Mouse (Mus musculus) spleen, adult 18-20 months (tissue): Measurements from ENCODE around the gene Dph5.
"Not testable (repeated sequence)": the region's sequence is repeated elsewhere in the genome, so short reads cannot be mapped to it uniquely, and the experiment has no call there.

Source experiments
- DNase-seq, 2 experiments: peaks; one replicate each; pipeline ENCODE4 v3.0.0; 2022; ENCODE audit warnings: mixed read lengths in 2 of 2

Dph5 gene

GRCm38 (mm10) chr3:115887427-115888309 is at the start of gene Dph5:
Gene Dph5 (plus strand): TSS chr3:115887837.
- peak; percentile 81 to 84 for DNase-seq

DNA sequence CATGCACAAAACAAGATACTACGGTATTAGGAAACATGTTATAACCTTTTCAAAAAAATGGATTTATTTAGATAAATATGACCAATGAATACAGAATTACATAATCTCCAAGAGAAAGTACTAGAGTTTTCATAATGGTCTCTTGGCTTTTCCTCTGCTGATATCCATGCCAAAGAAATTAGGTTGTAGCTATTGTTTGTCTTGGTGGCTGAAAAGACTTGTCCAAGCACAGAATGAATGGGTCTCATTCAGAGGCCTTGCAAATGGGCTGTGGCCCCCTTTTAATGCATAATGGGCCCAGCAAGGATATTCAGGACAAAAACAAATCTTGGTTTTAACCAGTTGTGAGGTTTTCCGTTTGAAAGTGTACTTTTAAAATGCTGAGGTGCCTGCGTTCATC is 43.1 kb upstream of the Dph5 start:
- DNase-seq = no peak

GRCm38 (mm10) chr3:115845032-115845618 is 42.5 kb upstream of the Dph5 start:
- DNase-seq = no peak

- DNase-seq = no peak
These were observed 41.9 kb upstream of the Dph5 start for GRCm38 (mm10) chr3:115845724-115846123.

GRCm38 (mm10) chr3:115846153-115846552 is 41.5 kb upstream of the Dph5 start:
- no peak for DNase-seq

- no peak for DNase-seq
These were observed 38.8 kb upstream of the Dph5 start for GRCm38 (mm10) chr3:115848686-115849480.

GRCm38 (mm10) chr3:115850946-115851345 is 36.7 kb upstream of the Dph5 start:
- peak in 1 of 2 experiments; percentile 41 for DNase-seq

DNA sequence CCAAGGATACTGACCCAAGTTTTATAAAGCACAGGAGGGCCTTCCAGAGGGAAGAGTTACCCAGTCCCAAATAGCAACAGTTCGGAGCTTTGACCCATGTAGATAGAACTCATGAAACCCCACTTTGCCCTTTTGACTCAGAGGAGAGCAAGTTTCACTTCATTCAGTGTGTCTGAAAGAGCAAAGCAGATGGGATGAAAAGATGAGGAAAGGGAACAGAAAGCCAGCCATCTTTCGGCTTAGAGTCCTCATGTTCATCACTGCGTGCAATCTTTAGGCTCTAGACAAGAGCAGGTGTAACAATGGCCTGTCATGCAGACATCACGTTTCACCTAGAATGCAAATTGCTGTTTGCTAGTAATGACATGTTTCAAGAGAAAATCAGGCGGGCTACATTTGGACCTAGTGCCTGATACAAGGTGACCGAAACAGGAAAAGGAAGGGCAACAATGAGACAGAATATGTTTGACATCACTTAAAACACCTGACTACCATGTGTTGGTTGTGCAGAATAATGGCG is 32.9 kb upstream of the Dph5 start:
- DNase-seq = no peak

- DNase-seq = no peak
These were observed 32.1 kb upstream of the Dph5 start for GRCm38 (mm10) chr3:115855576-115855975.

DNA sequence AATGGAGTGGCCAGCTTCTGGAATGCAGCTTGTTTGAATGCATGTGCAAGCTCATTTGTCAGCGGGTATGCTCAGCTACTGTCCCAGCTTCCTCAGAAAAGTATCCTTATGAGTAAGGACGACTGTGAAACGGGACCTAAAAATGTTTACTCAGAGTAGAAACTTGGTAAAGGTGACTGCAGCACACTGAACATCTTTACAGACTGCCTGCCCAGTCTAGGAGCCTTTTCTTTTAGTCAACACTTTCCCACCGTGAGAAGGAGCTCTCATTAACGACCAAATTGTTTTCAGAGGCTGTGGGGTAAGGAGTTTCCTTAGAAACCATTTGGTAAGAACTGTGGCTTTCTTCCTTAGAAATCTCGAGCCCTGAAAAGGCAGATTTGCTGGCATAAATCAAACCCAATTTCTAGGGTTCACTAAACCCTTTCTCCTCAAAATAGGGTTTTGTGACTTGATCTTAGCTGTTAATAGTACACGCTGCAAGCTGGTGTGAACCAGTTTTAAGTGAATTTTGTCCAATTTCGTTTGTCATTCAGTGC is 31.1 kb upstream of the Dph5 start:
- DNase-seq = no peak

DNA sequence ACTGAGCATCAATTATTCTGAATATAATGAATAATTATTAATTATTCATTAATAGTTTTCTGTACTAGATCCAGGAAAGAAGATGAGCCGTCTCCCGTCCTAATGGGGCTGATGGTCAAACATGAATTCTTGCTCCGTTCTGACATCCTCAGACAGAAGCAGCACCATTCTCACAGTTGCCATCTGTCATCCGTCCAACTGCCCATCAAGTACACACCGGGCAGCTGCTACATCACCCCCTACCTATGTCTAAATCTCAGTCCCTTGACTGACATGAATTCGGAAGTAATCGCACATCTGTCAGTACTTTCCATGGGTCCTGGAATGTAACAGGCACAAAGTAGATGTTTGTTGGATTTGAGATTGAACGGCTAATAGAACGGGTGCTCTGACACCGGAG is 30.2 kb upstream of the Dph5 start:
- no peak for DNase-seq

DNA sequence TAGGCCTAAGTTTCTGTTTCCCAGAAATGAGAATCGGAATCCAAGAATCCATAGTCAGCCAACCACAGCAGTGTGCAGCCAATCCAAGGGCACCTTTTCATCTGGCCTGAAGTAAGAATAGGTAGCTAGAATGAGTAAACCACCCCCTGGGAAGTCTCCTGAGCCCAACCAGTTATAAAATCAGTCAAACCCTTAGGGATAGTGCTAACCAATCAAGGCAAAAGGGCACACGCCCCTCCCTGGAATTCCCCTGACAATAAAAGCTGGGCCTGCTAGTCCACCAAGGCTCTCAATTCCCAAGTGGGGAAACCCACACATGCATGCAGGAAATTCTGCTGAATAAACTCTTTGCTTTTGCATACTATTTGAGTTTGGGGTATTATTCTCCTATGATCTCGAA is 28.8 kb upstream of the Dph5 start:
- peak; percentile 30 to 41 for DNase-seq

- not testable (repeated sequence) for DNase-seq
These were observed 26.9 kb upstream of the Dph5 start for GRCm38 (mm10) chr3:115860780-115861179.

GRCm38 (mm10) chr3:115863487-115863886 is 24.1 kb upstream of the Dph5 start:
- DNase-seq = no peak

DNA sequence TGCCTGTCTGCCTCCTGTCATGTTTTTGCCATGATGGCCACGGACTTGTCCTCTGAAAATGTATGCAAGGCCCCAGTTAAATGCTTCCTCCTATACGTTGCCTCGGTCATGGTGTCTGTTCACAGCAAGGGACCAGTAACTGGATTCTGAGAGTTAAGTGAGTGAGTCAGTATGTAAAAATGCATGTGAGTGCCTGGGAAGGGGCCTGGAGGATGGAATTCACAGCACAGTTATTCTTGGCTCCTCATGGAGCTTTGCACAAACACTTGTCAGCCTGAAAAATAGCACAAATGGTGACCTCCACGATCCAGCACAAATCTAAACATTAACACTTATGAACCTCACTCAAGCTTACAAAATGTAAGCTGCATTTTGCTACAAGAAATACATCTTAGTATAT is 20.5 kb upstream of the Dph5 start:
- DNase-seq = no peak

DNA sequence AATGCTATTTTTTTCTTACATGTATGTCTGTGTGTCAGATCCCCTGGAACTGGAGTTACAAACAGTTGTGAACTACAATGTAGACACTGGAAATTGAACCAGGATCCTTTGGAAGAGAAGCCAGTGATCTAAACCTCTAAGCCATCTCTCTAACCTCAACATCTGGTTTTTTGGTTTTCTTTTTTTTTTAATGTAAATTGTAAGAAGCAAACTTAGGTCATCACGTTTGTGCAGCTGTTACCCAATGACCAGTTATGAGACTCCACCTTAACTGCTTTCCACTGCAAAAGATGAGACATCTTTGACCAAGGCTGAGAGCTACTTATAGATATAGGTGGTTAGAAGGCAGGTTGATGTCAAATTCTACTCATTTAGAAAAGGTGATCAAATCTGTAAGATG is 19.7 kb upstream of the Dph5 start:
- no peak for DNase-seq

GRCm38 (mm10) chr3:115869360-115869759 is 18.3 kb upstream of the Dph5 start:
- DNase-seq = no peak

- DNase-seq = peak; percentile 31 to 46
These were observed 12.1 kb upstream of the Dph5 start for GRCm38 (mm10) chr3:115875551-115875950.

- DNase-seq = no peak
These were observed 10.5 kb upstream of the Dph5 start for GRCm38 (mm10) chr3:115877133-115877532.

- DNase-seq = no peak
These were observed 3.6 kb upstream of the Dph5 start for GRCm38 (mm10) chr3:115884086-115884485.

DNA sequence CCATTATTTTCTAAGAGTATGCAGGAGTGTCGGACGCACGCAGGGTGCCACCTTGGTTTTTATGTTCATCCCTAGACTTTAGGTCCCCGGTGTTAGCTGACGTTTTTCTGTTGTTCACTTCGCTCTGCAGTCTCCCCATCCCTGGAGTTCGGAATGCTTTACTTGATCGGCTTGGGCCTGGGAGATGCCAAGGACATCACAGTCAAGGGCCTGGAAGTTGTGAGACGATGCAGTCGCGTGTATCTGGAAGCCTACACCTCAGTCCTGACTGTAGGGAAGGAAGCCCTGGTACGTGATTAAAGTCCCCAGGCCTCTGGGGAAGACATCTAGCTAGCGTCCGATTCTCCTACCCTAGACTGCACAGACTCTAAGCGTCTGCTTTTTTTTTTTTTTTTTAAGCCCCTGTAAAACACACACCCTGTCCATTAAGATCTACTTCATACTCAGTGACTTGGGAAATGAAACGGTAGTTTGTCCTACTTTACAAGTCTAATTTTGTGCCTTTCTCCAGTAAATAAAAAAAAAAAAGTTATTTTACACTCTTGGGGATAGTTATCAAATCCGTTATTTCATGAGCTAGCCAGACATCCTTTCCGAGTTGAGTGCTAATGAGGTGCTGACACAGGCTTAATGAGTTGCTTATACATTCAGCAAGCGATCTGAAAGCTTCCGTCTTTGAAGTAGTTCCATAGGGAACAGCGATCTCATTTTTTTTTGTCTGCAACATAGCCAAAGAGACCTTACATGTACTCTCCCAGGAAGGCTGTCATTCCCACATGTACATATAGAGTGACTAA is 871 bp downstream of the Dph5 start:
- DNase-seq = no peak

DNA sequence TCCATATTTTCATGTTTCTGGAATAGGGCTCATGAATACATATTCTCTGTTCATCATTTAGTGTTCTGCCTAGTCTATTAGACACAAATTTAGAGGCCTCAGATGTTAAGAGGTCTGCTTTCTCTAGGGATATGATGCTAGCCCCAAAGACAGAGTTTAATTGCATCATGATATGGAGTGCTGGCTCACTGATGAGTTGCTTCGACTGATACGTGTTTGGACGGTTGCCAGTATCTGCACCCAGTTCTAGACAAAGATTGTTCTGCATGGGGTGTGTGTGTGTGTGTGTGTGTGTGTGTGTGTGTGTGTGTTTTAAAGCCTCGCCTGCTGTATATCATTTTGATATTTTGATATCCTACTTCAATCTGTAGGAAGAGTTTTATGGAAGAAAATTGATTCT is 4.7 kb downstream of the Dph5 start:
- DNase-seq = no peak
